Mouse (Mus musculus): ENCODE measurements around the gene Sobp. TPM values are rescaled to one million over a fixed set of nuclear protein-coding genes. Genes with fewer than 3 reads are reported as not detected.
A peak's percentile ranks its signal among the peaks of the same experiment; 100 is the strongest.

Sobp gene
- polyA plus RNA-seq, 1 experiment from 2014 or later, result 6.8 TPM

DNA sequence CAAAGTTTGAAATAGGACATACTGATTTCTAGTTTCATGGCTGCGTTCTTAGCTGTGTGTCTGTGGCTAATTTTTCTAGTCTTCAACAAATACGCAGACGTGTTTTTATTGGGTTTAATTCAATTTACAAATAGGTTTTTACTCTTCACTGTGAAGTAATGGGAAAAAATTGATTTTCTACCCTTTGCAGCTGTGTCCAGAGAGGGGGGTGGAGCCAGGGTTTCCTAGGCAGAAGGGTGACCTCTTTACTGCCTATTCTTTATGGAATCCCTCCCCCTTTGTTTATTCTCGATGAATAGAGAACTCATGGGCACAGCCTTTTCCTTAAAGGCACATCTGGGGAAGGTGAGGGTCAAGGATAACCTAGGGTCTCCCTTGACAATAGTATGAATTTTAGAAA lies 215.6 kb downstream of the Sobp start:
- 41% methylated on average over 4 of the region's 4 CpGs for WGBS
- Histone ChIP-seq H3K9ac (no peak overlapping the region), H3K27ac (no peak overlapping the region; the same call in 1 of the 2 replicates), H3K36me3 (no peaks in the 10 kb centered on the region), H3K27me3 (0 out of 2 replicates have a peak, but pooled peaks cover 15% of the 10 kb centered on the region), H3K9me3 (no peaks in the 10 kb centered on the region), H3K4me2 (replicated peaks) (peak overlapping the region; percentile 53; the same call in 1 of the 2 replicates), H3K4me1 (peaks cover 26% of the 10 kb centered on the region), H3K4me3 (peak overlapping the region; percentile 28; the same call in 1 of the 2 replicates)
- ATAC-seq (ENCODE audit: insufficient number of reproducible peaks, insufficient read depth, low FRiP score, low TSS enrichment), result no peak

DNA sequence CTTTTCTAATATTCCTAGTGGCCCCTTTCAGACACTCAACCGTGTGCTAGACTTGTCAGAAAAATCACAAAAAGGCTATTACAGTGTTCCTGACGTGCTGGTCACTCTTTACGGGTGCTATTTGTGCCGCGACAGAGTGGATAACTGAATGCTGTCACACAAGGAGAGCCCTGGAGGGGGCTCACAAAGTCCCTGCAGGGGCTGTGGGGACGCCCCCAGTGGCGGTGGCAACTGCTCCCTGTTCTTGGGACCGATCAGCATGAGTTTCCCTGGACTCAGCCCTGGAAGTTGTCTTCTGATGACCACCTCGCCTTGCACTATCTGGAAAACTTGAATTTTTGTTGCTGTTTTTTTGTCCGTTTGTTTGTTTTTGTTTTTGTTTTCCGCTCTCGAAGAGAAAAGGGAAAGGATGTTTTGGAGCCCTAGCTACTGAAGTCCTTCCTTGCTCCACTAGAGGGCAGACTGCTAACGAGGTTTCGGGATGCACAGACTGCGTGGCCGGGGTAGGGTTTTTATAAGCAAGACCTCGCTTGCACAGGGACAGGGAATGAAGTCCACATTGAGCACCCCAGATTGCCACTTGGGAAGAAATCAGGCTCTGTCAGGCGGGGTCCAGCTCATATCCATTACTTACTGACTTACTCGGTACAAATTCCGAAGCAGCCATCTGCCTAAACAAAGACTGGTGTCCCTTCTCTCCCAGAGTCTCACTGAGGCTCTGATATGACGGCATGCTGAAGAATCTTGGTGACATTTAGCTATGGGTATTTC lies 216.3 kb downstream of the Sobp start:
- peak overlapping the region; percentile 53 for H3K4me2 ChIP-seq (replicated peaks)
- H3K9ac ChIP-seq, result peak overlapping the region; percentile 33; the same call in 1 of the 2 replicates
- 5% methylated on average over 21 of the region's 21 CpGs for WGBS
- H3K27ac ChIP-seq, result peak overlapping the region; percentile 41; the same call in 1 of the 2 replicates
- H3K27me3 ChIP-seq, result 0 out of 2 replicates have a peak, but pooled peaks cover 15% of the 10 kb centered on the region
- H3K4me3 ChIP-seq, result peak overlapping the region; percentile 28
- no peak for ATAC-seq (ENCODE audit: insufficient number of reproducible peaks, insufficient read depth, low FRiP score, low TSS enrichment)
- no peaks in the 10 kb centered on the region for H3K36me3 ChIP-seq
- H3K4me1 ChIP-seq, result peaks cover 26% of the 10 kb centered on the region
- no peaks in the 10 kb centered on the region for H3K9me3 ChIP-seq

DNA sequence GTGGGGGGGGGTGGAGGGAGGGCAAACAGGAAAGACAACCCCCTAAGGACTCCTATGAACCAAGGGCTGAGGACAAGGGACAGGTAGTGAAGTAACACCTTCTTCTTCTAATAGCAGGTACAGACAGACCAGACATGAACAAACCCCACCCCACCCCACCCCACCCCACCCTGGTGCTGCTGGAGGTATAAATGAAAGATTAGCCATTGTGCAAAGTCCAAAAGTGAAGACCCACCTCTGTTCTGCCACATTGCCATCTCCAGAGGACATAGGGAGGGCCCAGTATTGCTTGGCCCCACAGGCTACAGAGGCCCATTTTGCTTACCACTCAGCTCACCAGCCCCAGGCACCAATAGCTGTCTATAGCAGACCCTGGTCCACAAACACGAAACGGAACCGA lies 219.1 kb downstream of the Sobp start:
- H3K4me1 ChIP-seq, result peaks cover 28% of the 10 kb centered on the region
- no peak for ATAC-seq (ENCODE audit: insufficient number of reproducible peaks, insufficient read depth, low FRiP score, low TSS enrichment)
- 97% methylated on average over 3 of the region's 3 CpGs for WGBS

DNA sequence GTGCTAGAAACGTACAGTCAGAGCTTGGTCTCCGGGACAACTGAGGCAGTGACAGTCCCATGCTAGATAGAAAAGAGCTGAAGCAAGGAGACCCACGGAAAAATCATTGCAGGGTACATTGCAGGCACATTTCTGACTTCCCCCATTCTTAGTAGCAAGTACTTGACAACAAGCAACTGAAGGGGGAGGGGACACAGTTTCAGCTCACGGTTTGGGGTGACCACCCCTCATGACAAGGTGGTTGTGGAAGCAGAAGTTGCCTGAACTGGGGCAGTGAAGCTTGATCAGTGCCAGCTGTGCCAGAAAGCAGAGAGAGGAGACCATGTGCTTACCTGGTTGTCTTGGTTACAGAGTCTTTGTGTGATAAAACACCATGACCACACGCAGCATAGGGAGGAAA lies 220.7 kb downstream of the Sobp start:
- WGBS, result 70% methylated on average over 5 of the region's 5 CpGs
- Histone ChIP-seq H3K4me1 (peaks cover 35% of the 10 kb centered on the region), H3K4me2 (replicated peaks) (no peak overlapping the region), H3K9me3 (no peaks in the 10 kb centered on the region), H3K36me3 (no peaks in the 10 kb centered on the region), H3K9ac (no peak overlapping the region), H3K4me3 (no peak overlapping the region), H3K27me3 (0 out of 2 replicates have a peak, but pooled peaks cover 15% of the 10 kb centered on the region), H3K27ac (no peak overlapping the region)
- ATAC-seq (ENCODE audit: insufficient number of reproducible peaks, insufficient read depth, low FRiP score, low TSS enrichment), result no peak

More for the DNA sequence above, 219.1 kb downstream of the Sobp start:
- Histone ChIP-seq H3K9ac (no peak overlapping the region), H3K4me3 (no peak overlapping the region), H3K36me3 (no peaks in the 10 kb centered on the region), H3K27me3 (0 out of 2 replicates have a peak, but pooled peaks cover 15% of the 10 kb centered on the region), H3K27ac (no peak overlapping the region), H3K9me3 (no peaks in the 10 kb centered on the region), H3K4me2 (replicated peaks) (no peak overlapping the region)

Other genes with a start within 250 kb of the Sobp start
- gene 9030612E09Rik, start 174 bp upstream of the Sobp start, polyA plus RNA-seq (2016; fragmentation: Nextera tagmentation; extraction: Ambion mirVana), result 1.8 and 2.1 TPM in 2 replicates
- gene Pdss2, start 47.0 kb upstream of the Sobp start, polyA plus RNA-seq (2016; fragmentation: Nextera tagmentation; extraction: Ambion mirVana), result 13.3 and 15.4 TPM in 2 replicates

Measured in embryonic facial prominence, embryonic 12.5 days (tissue).